Mouse (Mus musculus): Measurements from ENCODE around the gene Dnmbp.

Gene Dnmbp

DNA sequence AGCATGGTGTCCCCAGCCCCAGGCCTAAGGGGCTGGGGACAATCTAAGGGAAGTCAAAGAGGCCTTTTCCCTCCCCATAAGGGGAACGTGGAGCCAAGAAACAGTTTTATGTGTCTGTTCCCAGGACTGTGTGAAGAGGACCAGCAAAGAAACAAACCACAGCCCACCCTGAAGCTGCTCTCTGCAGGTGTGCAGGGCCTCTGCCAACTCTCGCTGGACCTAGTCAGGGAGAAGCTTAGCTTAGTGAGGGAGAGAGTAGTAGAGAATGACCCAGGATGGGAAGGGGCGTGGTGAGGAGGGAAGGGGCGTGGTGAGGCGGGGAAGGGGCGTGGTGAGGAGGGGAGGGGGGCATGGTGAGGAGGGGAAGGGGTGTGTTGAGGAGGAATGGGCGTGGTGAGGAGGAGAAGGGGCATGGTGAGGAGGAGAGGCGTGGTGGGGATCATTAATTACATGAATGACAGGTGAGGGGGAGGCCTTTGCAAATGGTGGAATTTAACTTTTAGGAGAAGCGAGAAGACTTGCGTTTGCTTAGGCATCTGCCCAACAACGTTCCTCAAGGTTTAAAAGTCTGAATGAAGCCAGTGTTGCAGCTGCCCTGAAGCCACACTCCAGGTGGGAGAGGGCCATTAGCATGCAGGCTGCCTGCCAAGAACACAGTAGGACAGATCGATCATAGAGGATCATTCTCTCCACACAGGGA lies 9.3 kb upstream of the Dnmbp start:
- no peak for DNase-seq (ENCODE audit: low spot score in 2 of 2)

DNA sequence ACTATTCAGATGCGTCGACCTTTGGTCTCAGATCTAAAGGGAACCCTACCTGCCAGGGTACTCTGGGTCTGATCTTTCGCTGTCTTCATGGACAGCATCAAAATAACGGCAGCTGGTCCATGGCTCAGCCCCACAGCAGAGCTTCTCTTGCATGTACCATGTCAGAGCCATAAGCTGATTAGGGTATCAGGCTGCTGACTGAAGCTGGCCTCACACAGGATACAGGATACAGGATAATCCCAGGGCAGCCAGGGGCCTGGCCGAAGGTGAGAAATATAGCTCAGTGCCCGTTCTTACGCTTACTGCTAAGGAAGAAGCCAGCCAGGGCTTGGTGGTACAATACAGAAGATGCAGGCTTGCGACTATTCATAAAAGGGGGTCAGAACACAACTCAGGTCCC lies 4.6 kb upstream of the Dnmbp start:
- no peak for DNase-seq (ENCODE audit: low spot score in 2 of 2)

DNA sequence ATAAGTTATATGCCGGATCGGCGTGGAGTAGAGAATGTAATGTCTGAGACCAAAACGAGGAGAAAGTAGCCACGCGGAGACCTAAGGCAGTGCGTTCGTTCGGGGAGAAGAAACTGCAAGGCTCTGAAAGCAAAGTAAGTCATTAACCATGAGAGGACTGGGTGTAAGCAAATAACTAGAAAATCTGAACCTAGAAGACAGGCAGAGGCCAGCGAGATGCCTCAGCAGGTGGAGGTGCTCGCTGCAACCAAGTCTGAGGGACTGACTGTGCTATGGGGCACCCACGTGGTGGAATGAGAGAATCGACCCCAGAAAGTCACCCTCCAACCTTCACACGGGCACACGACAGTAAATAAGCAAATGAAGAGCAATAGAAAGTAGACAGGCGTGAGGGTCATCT lies 3.1 kb upstream of the Dnmbp start:
- no peak for DNase-seq (ENCODE audit: low spot score in 2 of 2)

DNA sequence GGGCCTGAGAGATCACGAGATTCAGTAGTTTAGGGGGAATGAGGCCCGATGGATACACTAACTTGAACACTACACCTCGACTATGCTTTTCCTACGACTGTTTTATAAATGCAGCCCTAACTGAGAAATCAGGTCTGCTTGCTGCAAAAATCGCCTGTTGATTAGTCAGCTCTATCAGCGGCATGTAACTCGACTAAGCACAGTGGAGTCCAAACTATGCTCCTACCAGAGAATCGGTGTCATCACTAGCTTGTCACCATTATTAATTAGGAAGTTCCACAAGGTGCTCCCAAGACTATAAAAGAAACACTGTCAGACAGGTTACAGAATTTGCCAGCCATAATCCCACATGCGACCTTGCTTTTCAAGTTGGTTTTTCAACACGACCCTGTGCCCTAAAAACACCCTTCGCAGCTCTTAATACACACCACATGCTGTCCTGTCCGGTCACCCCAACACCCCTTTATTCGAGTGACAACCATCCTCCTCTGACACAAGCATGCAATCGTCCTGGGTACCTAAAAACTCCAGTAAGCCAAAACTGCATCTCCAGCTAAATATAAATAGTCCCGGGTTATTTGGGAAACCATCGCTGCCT lies 721 bp downstream of the Dnmbp start:
- no peak for DNase-seq (ENCODE audit: low spot score in 2 of 2)

DNA sequence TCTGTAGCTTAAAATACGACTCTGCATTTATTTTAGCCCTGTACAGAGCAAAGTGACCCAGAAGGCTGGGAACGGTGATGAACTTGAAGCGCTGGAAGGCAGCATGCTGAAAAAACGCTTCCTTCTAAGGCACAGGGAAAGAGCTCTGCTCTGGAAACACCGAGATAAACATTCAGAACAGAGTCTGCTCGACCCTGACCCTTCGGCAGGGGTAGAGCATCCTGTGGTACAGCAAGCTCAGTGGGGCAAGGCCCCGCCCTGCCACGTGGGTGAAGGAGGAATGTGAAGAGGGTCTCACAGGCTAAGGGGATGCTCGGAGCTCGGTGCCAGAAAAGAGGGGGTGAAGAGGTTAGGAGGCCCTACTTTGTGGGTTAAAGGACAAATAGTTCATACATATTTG lies 1.6 kb downstream of the Dnmbp start:
- no peak for DNase-seq (ENCODE audit: low spot score in 2 of 2)

DNA sequence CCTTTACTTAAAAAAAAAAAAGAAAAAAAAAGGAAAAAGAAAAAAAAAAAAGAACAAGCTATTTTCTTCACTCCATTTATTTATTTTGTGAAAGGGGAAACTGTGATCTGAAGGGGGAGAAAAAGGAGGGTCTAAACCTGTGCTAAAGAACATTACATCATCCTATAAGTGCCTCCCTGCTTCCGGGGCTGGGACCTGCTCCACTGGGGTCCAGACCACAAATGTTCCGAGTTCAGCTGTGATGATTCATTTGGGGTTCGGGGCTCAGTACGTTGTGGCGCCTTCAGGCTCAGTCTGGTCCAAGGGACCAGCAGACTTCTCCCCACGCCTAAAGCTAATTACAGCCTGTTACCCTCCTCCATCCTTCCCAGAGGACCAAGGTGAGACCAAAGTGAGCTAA lies 9.1 kb downstream of the Dnmbp start:
- no peak for DNase-seq (ENCODE audit: low spot score in 2 of 2)

DNA sequence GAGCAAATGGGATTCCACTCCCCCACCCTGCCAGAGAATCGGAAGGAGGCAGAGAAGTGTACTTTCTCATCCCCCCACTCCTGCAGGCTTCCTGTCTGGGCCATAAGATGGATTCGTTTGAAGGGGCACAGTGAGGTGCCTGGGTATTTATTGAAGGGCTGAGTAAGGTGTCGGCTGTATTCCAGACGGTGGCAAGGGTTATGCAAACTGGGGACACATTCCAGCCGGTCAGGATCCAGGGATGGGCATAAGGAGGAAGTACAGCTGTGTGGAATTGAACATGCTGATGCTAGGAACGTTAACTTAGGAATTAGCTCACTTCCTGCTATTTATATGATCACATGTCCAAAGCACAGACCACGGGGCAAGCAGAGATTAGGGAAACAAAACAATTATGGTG lies 9.6 kb downstream of the Dnmbp start:
- no peak for DNase-seq (ENCODE audit: low spot score in 2 of 2)

DNA sequence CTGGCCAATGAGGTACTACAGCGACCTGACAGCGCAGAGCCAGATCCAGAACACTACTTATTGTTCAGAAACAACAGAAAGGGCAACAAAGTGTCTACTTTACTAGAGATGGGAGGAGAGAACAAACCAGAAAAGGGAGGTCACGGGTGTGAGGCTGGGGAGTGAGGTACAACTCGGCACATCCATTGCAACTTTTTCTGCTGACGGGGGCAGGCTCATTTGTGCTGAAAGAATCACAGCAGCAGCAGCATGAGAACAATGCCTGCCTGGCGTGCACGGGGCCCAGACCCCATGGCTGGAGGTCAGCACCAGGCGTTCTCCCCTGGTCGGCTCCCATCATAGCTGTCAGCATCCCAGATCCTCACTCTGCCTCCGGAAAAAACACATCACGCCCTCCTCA lies 10.1 kb downstream of the Dnmbp start:
- DNase-seq (ENCODE audit: low spot score in 2 of 2): no peak

DNA sequence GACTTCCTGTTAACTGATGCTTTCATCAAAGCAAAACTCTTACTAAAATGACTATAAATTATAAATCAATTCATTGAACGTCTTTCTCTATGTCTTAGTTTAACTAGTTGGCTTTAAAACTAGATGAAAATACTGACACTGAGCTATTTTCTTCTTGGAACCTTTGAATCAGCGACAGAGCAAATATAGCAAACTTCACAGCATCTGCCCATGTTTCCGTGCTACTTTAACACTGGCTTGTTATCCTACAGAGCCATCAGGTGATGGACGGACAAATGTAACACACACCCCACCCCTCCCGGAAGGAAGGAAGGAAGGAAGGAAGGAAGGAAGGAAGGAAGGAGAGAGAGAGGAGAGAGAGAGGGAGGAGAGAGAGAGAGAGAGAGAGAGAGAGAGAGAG lies 12.0 kb downstream of the Dnmbp start:
- DNase-seq (ENCODE audit: low spot score in 2 of 2): no peak

DNA sequence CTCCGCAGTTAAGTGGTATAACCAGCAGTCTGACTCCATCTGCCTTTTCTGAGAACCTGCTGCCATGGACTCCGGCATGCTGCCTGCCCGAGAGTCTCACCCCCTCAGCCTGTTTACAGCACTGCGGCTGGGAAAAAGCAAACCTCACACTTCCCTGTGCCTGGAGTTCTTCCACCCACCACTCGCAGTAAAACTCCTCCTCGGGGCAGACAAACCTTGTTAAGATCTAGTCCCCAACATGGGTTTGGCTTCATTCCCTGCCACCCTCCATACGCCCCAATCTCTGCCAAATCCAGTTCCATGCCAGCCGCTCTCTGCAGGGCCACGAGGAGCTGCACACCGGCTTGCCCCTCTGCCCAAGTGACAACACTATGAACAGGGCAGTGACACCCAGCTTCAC lies 12.9 kb downstream of the Dnmbp start:
- DNase-seq (ENCODE audit: low spot score in 2 of 2): no peak

DNA sequence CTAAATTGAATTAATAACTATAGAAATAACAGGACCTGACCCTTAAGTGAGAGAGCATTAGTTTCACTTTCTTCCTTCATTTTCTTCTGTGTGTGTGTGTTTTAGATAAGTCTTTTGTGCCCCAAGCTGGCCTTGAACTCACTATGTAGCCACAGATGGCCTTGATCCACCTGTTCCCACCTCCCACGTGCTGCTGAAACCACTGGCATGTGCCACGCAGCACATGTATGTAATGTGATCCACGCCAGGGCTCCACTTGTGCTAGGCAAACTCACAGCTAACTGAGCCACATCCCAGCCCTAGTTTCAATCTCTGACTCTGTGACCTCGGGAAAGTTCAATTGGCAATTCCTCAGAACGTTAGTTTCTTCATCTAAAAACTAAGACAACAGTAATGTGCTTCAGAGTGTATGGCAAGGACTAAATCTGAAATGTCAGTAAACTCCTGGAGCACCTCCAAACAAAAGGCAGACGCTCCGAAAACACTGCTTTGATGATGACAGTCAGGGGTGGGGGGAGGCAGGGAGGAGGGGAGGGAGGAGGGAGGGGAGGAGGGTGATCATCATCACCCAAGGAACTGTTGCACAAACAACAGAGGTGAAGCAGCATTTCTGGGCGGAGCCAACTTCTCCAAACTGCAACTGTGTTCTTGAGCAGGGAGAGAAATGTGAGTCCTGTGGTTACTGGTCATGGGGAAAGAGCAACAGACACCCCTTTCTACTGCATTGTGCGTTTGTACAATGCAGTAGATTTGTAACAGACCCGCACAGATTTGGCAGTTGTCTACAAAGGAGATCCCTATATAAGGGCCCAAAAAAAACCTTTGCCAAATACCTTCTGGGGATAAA lies 13.6 kb downstream of the Dnmbp start:
- no peak for DNase-seq (ENCODE audit: low spot score in 2 of 2)

DNA sequence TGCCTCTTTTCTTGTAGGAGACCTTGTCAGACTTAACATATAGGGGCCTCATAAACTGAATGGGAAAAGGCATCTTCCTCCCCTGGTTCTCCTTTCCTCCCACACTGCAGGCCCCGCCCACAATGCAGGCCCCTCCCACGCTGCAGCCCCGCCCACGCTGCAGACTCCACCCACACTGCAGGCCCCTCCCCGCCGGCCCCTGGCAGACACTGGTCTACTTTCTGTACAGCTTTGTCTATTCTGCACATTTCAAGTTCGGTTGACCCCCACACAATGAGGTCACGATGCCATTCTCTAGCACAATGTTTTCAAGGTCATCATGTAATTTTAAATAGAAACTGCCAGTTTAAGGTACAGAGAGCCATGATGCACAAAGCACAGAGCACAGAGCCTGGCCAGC lies 15.6 kb downstream of the Dnmbp start:
- no peak for DNase-seq (ENCODE audit: low spot score in 2 of 2)

DNA sequence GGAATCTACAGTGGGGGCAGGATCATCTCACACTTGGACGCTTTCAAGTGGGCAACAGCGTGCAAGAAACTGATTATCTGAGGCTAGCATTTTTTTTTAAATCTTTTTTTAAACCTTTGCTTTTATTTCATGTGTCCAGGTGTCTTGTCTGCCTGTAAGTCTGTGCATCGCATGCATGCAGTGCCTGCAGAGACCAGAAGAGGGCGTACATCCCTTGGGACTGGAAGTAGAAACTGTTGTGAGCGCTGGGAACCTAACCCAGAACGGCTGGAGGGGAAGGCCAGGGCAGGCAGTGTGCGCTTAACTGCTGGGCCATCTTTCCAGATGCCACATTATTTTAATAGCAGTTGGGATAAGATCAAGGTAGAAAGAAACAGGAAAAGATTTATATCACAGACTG lies 17.0 kb downstream of the Dnmbp start:
- no peak for DNase-seq (ENCODE audit: low spot score in 2 of 2)

DNA sequence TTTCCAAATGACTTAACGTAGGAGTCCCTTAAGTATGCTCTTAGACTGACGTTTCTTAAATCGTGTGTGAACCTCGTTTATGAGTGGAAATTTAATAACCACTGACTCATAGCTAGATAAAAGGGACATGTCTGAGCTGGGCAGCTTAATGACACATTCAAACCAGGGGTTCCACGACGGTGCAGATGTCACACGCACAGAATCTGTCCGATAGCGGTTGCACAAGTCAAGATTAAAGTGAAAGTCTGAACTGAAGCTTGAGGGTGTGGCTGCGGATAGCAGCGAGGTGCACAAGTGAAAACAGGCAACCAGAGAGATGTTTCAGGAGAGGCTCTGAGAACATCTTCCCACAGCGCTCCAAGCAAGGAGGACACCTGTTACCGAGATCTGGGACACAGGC lies 18.6 kb downstream of the Dnmbp start:
- DNase-seq (ENCODE audit: low spot score in 2 of 2): no peak

DNA sequence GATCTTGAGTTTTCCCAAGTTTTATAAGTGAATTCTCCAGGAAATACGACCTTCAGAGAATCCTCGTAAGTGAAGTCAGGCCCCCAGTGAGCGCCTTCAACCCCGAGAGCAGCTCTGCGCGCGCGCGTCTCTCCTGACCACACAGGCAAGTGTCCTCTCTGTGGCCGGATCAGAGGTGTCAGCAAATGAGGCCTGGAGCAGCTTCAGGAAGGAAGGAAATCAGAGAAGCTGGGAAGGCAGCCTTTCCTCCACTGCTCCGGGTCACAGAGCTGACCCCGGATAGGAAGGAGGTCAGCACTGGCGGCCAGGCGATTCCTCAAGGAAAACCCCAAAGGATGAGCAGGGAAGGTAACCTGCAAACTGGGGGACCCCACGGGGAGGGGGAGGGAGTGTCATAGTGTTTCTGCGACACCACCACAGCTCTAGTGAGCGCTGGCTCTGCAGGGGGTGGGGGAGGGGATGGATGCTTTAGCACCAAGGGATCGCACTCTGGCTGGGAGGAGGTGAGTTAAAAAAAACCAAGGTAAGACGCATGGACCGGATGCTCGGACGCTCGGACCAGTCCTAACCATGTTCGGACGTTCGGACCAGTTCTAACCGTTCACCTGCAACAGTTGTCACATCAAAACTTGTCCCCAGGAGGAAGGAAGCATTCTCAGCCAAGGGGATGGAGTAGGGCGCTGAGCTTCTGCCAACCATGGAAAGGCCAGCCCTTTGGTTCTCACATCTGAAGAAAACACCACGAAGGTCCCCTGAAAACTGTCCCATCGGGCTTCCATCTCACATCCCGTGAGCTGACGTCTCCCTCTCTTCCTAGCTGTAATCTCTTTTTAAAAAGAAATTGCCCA lies 19.3 kb downstream of the Dnmbp start:
- DNase-seq (ENCODE audit: low spot score in 2 of 2): no peak

DNA sequence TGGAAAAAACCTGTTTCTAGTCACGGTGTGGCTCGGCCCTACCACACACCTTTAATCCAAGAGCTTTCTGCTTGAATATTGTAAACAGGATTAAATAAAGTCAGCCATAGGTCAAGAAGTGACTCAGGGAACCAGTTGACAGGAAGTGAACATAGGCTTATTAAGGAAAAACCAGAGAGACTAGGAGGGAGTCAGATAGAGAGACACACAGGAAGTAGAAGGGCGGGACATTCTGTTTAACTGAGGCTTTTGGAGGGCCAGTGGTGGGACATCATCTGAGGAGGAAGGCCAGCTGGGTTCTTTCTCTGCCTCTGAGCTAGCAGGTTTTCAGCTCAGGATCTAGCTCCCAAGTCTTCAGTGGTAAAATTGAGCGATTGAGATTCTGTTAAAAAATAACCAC lies 20.1 kb downstream of the Dnmbp start:
- no peak for DNase-seq (ENCODE audit: low spot score in 2 of 2)

DNA sequence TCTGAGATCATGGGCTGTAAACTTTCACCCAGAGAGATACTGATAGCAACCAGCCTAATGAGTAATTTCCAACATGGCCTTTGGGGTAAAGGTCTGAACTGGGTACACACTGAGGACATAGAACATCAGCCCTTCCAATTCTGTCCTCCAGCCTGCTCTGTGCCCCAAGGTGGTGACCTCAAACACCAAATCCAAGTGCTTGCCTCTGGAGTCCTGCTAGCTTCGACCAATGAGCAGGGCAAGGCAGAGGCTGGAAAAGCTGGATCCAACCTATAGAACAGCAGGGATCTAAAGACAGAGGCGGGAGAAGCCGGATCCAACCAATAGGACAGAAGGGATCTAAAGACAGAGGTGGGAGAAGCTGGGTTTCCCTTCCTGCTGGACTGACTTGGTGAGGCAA lies 21.2 kb downstream of the Dnmbp start:
- DNase-seq (ENCODE audit: low spot score in 2 of 2): no peak

DNA sequence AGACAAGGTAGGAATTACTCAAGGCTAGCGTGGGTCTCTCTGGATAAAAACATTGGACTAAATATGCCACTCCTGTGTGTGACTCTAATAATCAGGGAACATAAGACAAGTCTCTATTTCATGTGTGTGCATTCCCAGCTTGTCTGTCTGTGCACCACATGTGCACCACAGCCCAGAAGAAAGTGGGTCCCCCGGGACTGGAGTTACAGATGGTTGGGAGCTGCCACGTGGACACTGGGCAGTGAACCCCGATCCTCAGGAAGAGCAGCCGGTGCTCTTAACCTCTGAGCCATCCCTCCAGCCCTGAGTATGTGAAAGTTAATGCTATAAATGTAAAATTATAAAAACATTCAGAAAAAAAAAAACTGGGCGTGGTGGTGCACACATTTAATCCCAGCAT lies 22.2 kb downstream of the Dnmbp start:
- no peak for DNase-seq (ENCODE audit: low spot score in 2 of 2)

DNA sequence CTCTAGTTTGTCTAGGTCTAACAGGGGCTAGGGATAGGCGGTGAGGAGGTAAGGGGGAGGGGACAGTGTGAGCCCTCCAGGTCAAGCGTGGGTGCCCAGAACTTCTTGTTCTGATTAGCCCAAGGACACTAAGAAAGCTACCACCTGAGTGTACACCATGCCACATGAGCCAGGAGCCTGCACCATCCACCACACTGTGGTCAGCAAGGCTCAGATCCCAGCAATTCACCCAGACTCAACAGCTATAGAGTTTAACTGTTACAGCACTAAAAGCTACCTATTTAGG lies 22.6 kb downstream of the Dnmbp start:
- DNase-seq (ENCODE audit: low spot score in 2 of 2): no peak

DNA sequence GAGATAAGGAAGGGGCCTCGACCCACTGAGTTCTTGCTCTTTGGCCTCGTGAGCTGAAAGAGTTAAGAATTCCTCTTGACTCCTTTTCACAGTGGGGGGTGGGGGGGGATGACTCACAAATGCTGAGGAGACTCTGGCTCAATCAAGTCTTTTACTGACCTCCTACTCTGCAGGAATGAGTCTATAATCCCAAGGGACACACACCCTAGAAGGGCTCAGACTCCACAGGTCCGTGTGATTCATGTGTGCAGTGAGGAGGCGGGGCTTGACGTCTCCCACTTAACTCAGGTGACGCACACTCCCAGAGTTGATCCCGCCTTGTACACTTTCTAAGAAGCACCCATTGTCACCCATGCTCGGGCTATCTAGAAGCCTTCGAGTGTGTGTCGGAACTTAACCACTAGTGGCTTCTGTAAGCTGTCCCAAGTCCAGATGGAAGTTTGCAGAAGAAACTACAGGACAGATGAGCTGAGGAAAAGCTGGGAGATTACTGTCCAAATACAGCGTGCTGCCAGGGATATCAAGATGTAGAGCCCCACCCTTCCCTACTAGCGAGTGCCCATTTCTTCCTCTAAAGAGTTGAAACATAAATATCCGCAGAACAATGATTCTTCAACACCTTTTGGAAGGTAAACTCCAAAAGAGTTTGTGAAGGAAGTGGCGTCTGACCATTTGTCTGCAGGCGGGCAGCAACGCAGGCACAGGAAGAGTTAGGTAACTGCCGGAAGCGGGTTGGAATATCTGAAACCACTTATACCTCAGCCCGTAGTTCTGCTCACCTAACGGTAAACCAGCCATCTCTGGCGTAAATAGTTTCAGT lies 23.2 kb downstream of the Dnmbp start:
- no peak for DNase-seq (ENCODE audit: low spot score in 2 of 2)

DNA sequence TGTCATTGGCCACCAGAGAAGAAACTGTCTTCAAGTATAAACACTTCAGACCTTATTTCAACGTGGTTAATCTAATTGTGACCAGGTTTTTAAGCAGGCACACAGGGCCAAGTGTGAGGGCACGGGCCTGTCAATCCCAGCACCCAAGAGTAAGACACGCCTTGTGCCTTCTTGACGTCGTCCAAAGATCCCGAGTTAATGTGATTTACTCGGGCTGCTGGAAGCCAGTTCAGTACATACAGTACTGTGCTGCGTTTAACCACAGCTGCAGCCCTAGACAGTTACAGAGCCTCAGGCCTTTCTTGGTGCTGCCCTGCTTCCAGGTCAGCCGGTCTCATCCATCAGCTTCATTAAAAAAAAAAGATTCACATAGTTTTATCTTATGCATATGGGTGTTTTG lies 24.6 kb downstream of the Dnmbp start:
- DNase-seq (ENCODE audit: low spot score in 2 of 2): no peak

DNA sequence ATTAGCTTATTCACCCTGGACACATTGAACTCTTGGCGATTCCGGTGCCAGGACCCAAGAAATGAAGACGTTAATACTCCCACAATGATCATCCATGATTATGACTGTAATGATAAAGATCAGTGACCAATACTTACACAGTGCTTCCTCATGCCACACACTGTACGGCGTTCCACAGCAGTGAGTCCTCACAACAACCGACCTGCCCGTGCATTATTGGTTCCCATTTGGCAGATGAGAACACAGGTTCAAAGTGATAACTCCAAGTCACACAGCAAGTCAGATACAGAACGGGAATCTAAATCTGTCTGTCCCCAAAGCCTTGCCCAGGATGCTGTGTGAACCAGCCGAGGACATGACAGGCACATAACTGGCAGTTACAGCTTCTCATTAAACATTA lies 25.0 kb downstream of the Dnmbp start:
- DNase-seq (ENCODE audit: low spot score in 2 of 2): no peak
